Mouse (Mus musculus) thymus, postnatal 14 days (tissue): ENCODE results near the gene Zswim5.
"Not testable (repeated sequence)": the region's sequence is repeated elsewhere in the genome, so short reads cannot be mapped to it uniquely, and the experiment has no call there.

ENCODE experiments used
- DNase-seq: peaks from one replicate; pipeline ENCODE4 v3.0.0; 2021

Zswim5 gene

GRCm38 (mm10) chr4:116876995-116877728 lies at the start of gene Zswim5:
Gene Zswim5, plus strand, starts transcription at chr4:116877376.
- DNase-seq: peak; percentile 55

- peak; percentile 33 for DNase-seq
Observed at GRCm38 (mm10) chr4:116827819-116828218, 49.4 kb upstream of the Zswim5 start.

GRCm38 (mm10) chr4:116829364-116830069 lies 47.7 kb upstream of the Zswim5 start:
- DNase-seq: no peak

GRCm38 (mm10) chr4:116830070-116830368 lies 47.2 kb upstream of the Zswim5 start:
- no peak for DNase-seq

- no peak for DNase-seq
Observed at GRCm38 (mm10) chr4:116838999-116839398, 38.2 kb upstream of the Zswim5 start.

GRCm38 (mm10) chr4:116840096-116840495 lies 37.1 kb upstream of the Zswim5 start:
- not testable (repeated sequence) for DNase-seq

- no peak for DNase-seq
Observed at GRCm38 (mm10) chr4:116840841-116841240, 36.3 kb upstream of the Zswim5 start.

GRCm38 (mm10) chr4:116844324-116844723 lies 32.9 kb upstream of the Zswim5 start:
- no peak for DNase-seq

GRCm38 (mm10) chr4:116849901-116850300 lies 27.3 kb upstream of the Zswim5 start:
- DNase-seq: no peak

- no peak for DNase-seq
Observed at GRCm38 (mm10) chr4:116854286-116854685, 22.9 kb upstream of the Zswim5 start.

- DNase-seq: no peak
Observed at GRCm38 (mm10) chr4:116857203-116857602, 20.0 kb upstream of the Zswim5 start.

GRCm38 (mm10) chr4:116859711-116860110 lies 17.5 kb upstream of the Zswim5 start:
- DNase-seq: no peak

GRCm38 (mm10) chr4:116862023-116862422 lies 15.2 kb upstream of the Zswim5 start:
- DNase-seq: no peak

GRCm38 (mm10) chr4:116869898-116870297 lies 7.3 kb upstream of the Zswim5 start:
- no peak for DNase-seq

- no peak for DNase-seq
Observed at GRCm38 (mm10) chr4:116874595-116874994, 2.6 kb upstream of the Zswim5 start.

GRCm38 (mm10) chr4:116876630-116876994 lies 564 bp upstream of the Zswim5 start:
- peak; percentile 25 for DNase-seq

GRCm38 (mm10) chr4:116877729-116878321 lies 649 bp downstream of the Zswim5 start:
- peak; percentile 9 for DNase-seq

- no peak for DNase-seq
Observed at GRCm38 (mm10) chr4:116878491-116878890, 1.3 kb downstream of the Zswim5 start.

- no peak for DNase-seq
Observed at GRCm38 (mm10) chr4:116882679-116883078, 5.5 kb downstream of the Zswim5 start.

- DNase-seq: no peak
Observed at GRCm38 (mm10) chr4:116894200-116895080, 17.3 kb downstream of the Zswim5 start.

GRCm38 (mm10) chr4:116910489-116911181 lies 33.5 kb downstream of the Zswim5 start:
- DNase-seq: no peak

GRCm38 (mm10) chr4:116911202-116911601 lies 34.0 kb downstream of the Zswim5 start:
- no peak for DNase-seq

GRCm38 (mm10) chr4:116913318-116913717 lies 36.1 kb downstream of the Zswim5 start:
- no peak for DNase-seq
